8 mouse cellular contexts compared by ENCODE assay signal in the genomic region with DNA sequence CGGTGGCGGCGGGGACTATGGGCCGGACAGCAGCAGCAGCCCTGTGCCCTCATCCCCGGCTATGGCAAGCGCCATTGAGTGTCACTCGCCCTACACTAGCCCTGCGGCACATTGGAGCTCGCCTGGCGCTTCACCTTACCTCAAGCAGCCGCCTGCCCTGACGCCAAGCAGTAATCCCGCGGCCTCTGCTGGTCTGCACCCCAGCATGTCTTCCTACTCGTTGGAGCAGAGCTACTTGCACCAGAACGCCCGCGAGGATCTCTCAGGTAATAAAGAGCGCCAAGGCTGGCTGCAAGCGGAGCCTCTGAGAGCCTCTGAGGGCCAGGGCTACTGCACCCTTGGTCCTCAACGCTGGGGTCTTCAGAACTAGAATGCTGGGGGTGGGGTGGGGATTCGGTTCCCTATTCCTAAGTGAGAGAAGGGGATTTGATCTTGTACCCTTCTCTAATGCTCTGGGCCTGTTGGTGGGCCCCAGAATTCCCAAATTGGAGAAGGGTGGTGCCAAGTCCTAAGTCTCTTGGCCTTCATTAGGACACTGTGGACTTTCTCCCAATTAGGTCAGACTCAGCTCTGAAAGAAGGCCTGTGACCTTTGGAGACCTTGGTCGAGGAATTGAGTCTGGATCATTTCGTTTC. TPM values are rescaled to one million over a fixed set of nuclear protein-coding genes. Genes with fewer than 3 reads are reported as not detected.
DNase-seq lines count a peak whose midpoint lies in the region; ATAC-seq lines count a peak whose summit lies in the region.

No protein-coding gene starts in this region.

- no peak for ATAC-seq in liver, embryonic 11.5 days (replicated peaks; ENCODE audit: low FRiP score)
- no peak for ATAC-seq in liver, embryonic 12.5 days
- no peak for ATAC-seq in embryonic facial prominence, embryonic 14.5 days (ENCODE audit: low read depth)
- no peak for ATAC-seq in stomach, embryonic 14.5 days (ENCODE audit: insufficient number of reproducible peaks, insufficient read depth, low FRiP score, low read depth)

- H3K4me3 ChIP-seq in liver, embryonic 11.5 days (ENCODE audit: low read depth, low read length): peak overlapping the region; percentile 46; the same call in 1 of the 2 replicates
- no peak overlapping the region for H3K4me3 ChIP-seq in liver, embryonic 12.5 days
- H3K4me3 ChIP-seq in embryonic facial prominence, embryonic 14.5 days (ENCODE audit: low read depth, low read length): peak overlapping the region; percentile 59
- H3K4me3 ChIP-seq in limb, embryonic 10.5 days: peak overlapping the region; percentile 55
- H3K4me3 ChIP-seq in stomach, embryonic 14.5 days (ENCODE audit: low read depth, low read length): peak overlapping the region; percentile 56

- no peaks in the 10 kb centered on the region for H3K9me3 ChIP-seq in liver, embryonic 11.5 days (ENCODE audit: control insufficient read depth, low read length)
- no peaks in the 10 kb centered on the region for H3K9me3 ChIP-seq in liver, embryonic 12.5 days (replicated peaks)
- no peaks in the 10 kb centered on the region for H3K9me3 ChIP-seq in embryonic facial prominence, embryonic 14.5 days (ENCODE audit: control insufficient read depth, low read length)
- H3K9me3 ChIP-seq in limb, embryonic 10.5 days (replicated peaks): no peaks in the 10 kb centered on the region
- no peaks in the 10 kb centered on the region for H3K9me3 ChIP-seq in stomach, embryonic 14.5 days (ENCODE audit: control insufficient read depth, low read depth, low read length)

- no peak for DNase-seq in liver, embryonic 11.5 days (ENCODE audit: low spot score)
- no peak for DNase-seq in embryonic facial prominence, embryonic 14.5 days (ENCODE audit: low spot score)
- DNase-seq in limb, embryonic 10.5 days (ENCODE audit: low spot score): peak; percentile 65
- no peak for DNase-seq in cerebellum, postnatal 4 days (ENCODE audit: low spot score in 2 of 2)
- DNase-seq in urinary bladder, postnatal 4 days (ENCODE audit: low spot score in 2 of 2): no peak
- no peak for DNase-seq in gastrocnemius, adult 8-10 months (ENCODE audit: low spot score in 2 of 2)

- no peaks in the 10 kb centered on the region for H3K36me3 ChIP-seq in liver, embryonic 11.5 days (ENCODE audit: control insufficient read depth, insufficient read depth, low read length)
- no peaks in the 10 kb centered on the region for H3K36me3 ChIP-seq in liver, embryonic 12.5 days
- no peaks in the 10 kb centered on the region for H3K36me3 ChIP-seq in embryonic facial prominence, embryonic 14.5 days (ENCODE audit: control insufficient read depth, insufficient read depth, low read length)
- no peaks in the 10 kb centered on the region for H3K36me3 ChIP-seq in limb, embryonic 10.5 days
- no peaks in the 10 kb centered on the region for H3K36me3 ChIP-seq in stomach, embryonic 14.5 days (ENCODE audit: control insufficient read depth, insufficient read depth, low read length)

- no peak overlapping the region for H3K9ac ChIP-seq in liver, embryonic 11.5 days (ENCODE audit: low read depth, low read length)
- no peak overlapping the region for H3K9ac ChIP-seq in liver, embryonic 12.5 days
- peak overlapping the region; percentile 77 for H3K9ac ChIP-seq in embryonic facial prominence, embryonic 14.5 days (ENCODE audit: low read depth, low read length)
- peak overlapping the region; percentile 81 for H3K9ac ChIP-seq in stomach, embryonic 14.5 days (replicated peaks; ENCODE audit: low read depth, low read length)

- H3K4me1 ChIP-seq in liver, embryonic 11.5 days (replicated peaks; ENCODE audit: control insufficient read depth, insufficient read depth, low read length): peaks cover 4% of the 10 kb centered on the region; the same call in 1 of the 2 replicates
- H3K4me1 ChIP-seq in liver, embryonic 12.5 days: peaks cover 5% of the 10 kb centered on the region; the same call in 1 of the 2 replicates
- peaks cover 10% of the 10 kb centered on the region; the same call in 1 of the 2 replicates for H3K4me1 ChIP-seq in embryonic facial prominence, embryonic 14.5 days (ENCODE audit: control insufficient read depth, insufficient read depth, low read length)
- H3K4me1 ChIP-seq in limb, embryonic 10.5 days: peaks cover 52% of the 10 kb centered on the region
- no peaks in the 10 kb centered on the region; the same call in 1 of the 2 replicates for H3K4me1 ChIP-seq in stomach, embryonic 14.5 days (ENCODE audit: control insufficient read depth, insufficient read depth, low read length)

- H3K4me2 ChIP-seq in liver, embryonic 11.5 days: peak overlapping the region; percentile 69
- H3K4me2 ChIP-seq in liver, embryonic 12.5 days: no peak overlapping the region
- peak overlapping the region; percentile 95 for H3K4me2 ChIP-seq in embryonic facial prominence, embryonic 14.5 days (ENCODE audit: low read depth, low read length)
- H3K4me2 ChIP-seq in stomach, embryonic 14.5 days (replicated peaks; ENCODE audit: low read depth, low read length): peak overlapping the region; percentile 86

- no peak overlapping the region for H3K27ac ChIP-seq in liver, embryonic 11.5 days (ENCODE audit: low read depth, low read length)
- no peak overlapping the region for H3K27ac ChIP-seq in liver, embryonic 12.5 days
- H3K27ac ChIP-seq in embryonic facial prominence, embryonic 14.5 days (replicated peaks; ENCODE audit: low read depth, low read length): peak overlapping the region; percentile 84
- peak overlapping the region; percentile 36; the same call in 1 of the 2 replicates for H3K27ac ChIP-seq in limb, embryonic 10.5 days
- H3K27ac ChIP-seq in stomach, embryonic 14.5 days (ENCODE audit: low read length): peak overlapping the region; percentile 83

- 3% methylated on average over 24 of the region's 24 CpGs for WGBS in liver, embryonic 11.5 days
- WGBS in liver, embryonic 12.5 days (ENCODE audit: insufficient replicate concordance): 4% methylated on average over 24 of the region's 24 CpGs
- 2% methylated on average over 14 of the region's 24 CpGs for WGBS in embryonic facial prominence, embryonic 14.5 days
- under 1% methylated on average over 24 of the region's 24 CpGs for WGBS in limb, embryonic 10.5 days
- 2% methylated on average over 24 of the region's 24 CpGs for WGBS in stomach, embryonic 14.5 days

- peaks cover 99% of the 10 kb centered on the region for H3K27me3 ChIP-seq in liver, embryonic 11.5 days (replicated peaks; ENCODE audit: control insufficient read depth, insufficient read depth, low read length)
- peaks cover 100% of the 10 kb centered on the region for H3K27me3 ChIP-seq in liver, embryonic 12.5 days (replicated peaks)
- peaks cover 100% of the 10 kb centered on the region for H3K27me3 ChIP-seq in embryonic facial prominence, embryonic 14.5 days (replicated peaks; ENCODE audit: control insufficient read depth, insufficient read depth, low read length)
- H3K27me3 ChIP-seq in limb, embryonic 10.5 days (ENCODE audit: low read depth, poor library complexity, severe bottlenecking): peaks cover 100% of the 10 kb centered on the region
- H3K27me3 ChIP-seq in stomach, embryonic 14.5 days (ENCODE audit: control insufficient read depth, insufficient read depth, low read length): peaks cover 11% of the 10 kb centered on the region; the same call in 1 of the 2 replicates

RNA-seq across cellular contexts. Expression of a gene that starts 1.5 kb away (rescaled TPM):
- 0.70 and 1.2 TPM in 2 replicates for polyA plus RNA-seq in liver, embryonic 11.5 days (2014; fragmentation: Nextera tagmentation; extraction: Ambion mirVana)
- polyA plus RNA-seq in liver, embryonic 12.5 days (2016; fragmentation: Nextera tagmentation; extraction: Ambion mirVana): 0.28 and 0.45 TPM in 2 replicates
- polyA plus RNA-seq in embryonic facial prominence, embryonic 14.5 days (2014; fragmentation: Nextera tagmentation; extraction: Ambion mirVana): 5.1 and 5.3 TPM in 2 replicates
- polyA plus RNA-seq in limb, embryonic 10.5 days (2016; fragmentation: Nextera tagmentation; extraction: Ambion mirVana): 0.44 and 0.75 TPM in 2 replicates
- polyA plus RNA-seq in stomach, embryonic 14.5 days (2014; fragmentation: Nextera tagmentation; extraction: Ambion mirVana): 21.3 and 21.9 TPM in 2 replicates
- total RNA-seq in gastrocnemius, adult 8-10 months (2022): under 1 TPM in 2 of 4 experiments, not detected in 2; 0.10 to 0.24 TPM

Comparison
In these comparisons a context has a peak if more than half of its experiments do, and no peak if none do; other contexts are left out.
1. H3K27ac ChIP-seq: peak in embryonic facial prominence, embryonic 14.5 days (single experiment), limb, embryonic 10.5 days (single experiment) and stomach, embryonic 14.5 days (single experiment); none in liver, embryonic 11.5 days (single experiment) and liver, embryonic 12.5 days (single experiment).
2. H3K9ac ChIP-seq: peak in embryonic facial prominence, embryonic 14.5 days (single experiment) and stomach, embryonic 14.5 days (single experiment); none in liver, embryonic 11.5 days (single experiment) and liver, embryonic 12.5 days (single experiment).